15 mouse cellular contexts compared by ENCODE assay signal in the genomic region with DNA sequence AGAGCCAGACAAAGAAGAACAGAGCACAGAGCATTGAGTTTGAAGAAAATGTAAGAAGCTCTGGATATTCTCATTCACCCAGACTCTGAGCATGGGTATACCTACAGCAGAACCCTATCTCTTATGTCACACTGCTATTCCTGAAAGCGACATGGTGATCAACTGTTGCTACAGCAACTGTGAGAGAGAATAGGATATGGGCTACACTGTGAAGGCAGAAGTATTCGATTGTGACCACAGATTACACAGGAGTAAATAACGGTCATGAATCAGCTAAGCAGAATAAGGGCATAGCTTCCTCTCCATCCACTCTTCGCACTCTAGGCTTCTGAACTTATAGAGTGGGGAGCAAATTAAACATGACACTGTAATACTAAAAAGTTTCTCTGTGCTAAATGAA.
"Had no signal": no experiment of that assay in that cellular context is flagged by ENCODE, and none has a peak within 500 bp of the region (broad histone marks: within the 10 kb centered on the region; RNA-seq: fewer than 3 reads in every experiment).

No protein-coding gene starts in this region.

- H3K27me3 ChIP-seq: neural tube, embryonic 15.5 days; stomach, embryonic 15.5 days had no signal

- H3K4me3 ChIP-seq: neural tube, embryonic 15.5 days; stomach, embryonic 15.5 days had no signal

- H3K4me1 ChIP-seq: neural tube, embryonic 15.5 days; stomach, embryonic 15.5 days had no signal

- H3K36me3 ChIP-seq: neural tube, embryonic 15.5 days; stomach, embryonic 15.5 days had no signal

- H3K4me2 ChIP-seq: neural tube, embryonic 15.5 days; stomach, embryonic 15.5 days had no signal

- H3K9ac ChIP-seq: neural tube, embryonic 15.5 days; stomach, embryonic 15.5 days had no signal

- DNase-seq: retina, postnatal 1 day; right cerebral cortex, adult 18-20 months; right cerebral cortex, postnatal 14 days; right cerebral cortex, postnatal 25 days; right cerebral cortex, postnatal 4 days; spleen, adult 18-20 months; thymus, adult 18-20 months; thymus, adult 2 months; thymus, postnatal 14 days; thymus, postnatal 25 days; thymus, postnatal 36 days; thymus, postnatal 4 days had no signal

- H3K9me3 ChIP-seq: neural tube, embryonic 15.5 days; stomach, embryonic 15.5 days had no signal

- H3K27ac ChIP-seq: neural tube, embryonic 15.5 days; stomach, embryonic 15.5 days; stomach, postnatal 0 days had no signal
